Mouse (Mus musculus) heart, embryonic 13.5 days (tissue): ENCODE data around the gene Apod. TPM values are rescaled to one million over a fixed set of nuclear protein-coding genes. Genes with fewer than 3 reads are reported as not detected.
"Not testable (repeated sequence)": the region's sequence is repeated elsewhere in the genome, so short reads cannot be mapped to it uniquely, and the experiment has no call there.

Source experiments
- ATAC-seq: fragments of 200-750 bp; cut with Nextera tagmentation; 2 replicates; pipeline ENCODE4 v1.8.0; 2017; ENCODE audit warnings: moderate TSS enrichment; ENCODE audit not compliant: insufficient number of reproducible peaks, low FRiP score, low TSS enrichment; ENCODE audit errors: extremely low read depth
- H3K27ac ChIP-seq: fragments of 300-500 bp; sonication (generic); replicated peaks from 2 replicates; pipeline ENCODE4 v1.5.1; 2015; ENCODE audit warnings: moderate library complexity, mild to moderate bottlenecking, inconsistent platforms
- H3K27me3 ChIP-seq: fragments of 300-500 bp; sonication (generic); replicated peaks from 2 replicates; pipeline ENCODE4 v1.6.1; 2015; ENCODE audit warnings: mild to moderate bottlenecking, inconsistent platforms
- H3K36me3 ChIP-seq: fragments of 300-500 bp; sonication (generic); 2 replicates; pipeline ENCODE4 v1.6.1; 2015; ENCODE audit warnings: mild to moderate bottlenecking, inconsistent platforms
- H3K4me1 ChIP-seq: fragments of 300-500 bp; sonication (generic); 2 replicates; pipeline ENCODE4 v1.6.1; 2015; ENCODE audit warnings: inconsistent platforms
- H3K4me2 ChIP-seq: fragments of 300-500 bp; sonication (generic); 2 replicates; pipeline ENCODE4 v1.6.1; 2015; ENCODE audit warnings: inconsistent platforms, mild to moderate bottlenecking, moderate library complexity
- H3K4me3 ChIP-seq: fragments of 300-500 bp; sonication (generic); 2 replicates; pipeline ENCODE4 v1.5.1; 2015; ENCODE audit warnings: moderate library complexity, mild to moderate bottlenecking, inconsistent platforms
- H3K9ac ChIP-seq: fragments of 300-500 bp; sonication (generic); 2 replicates; pipeline ENCODE4 v1.6.1; 2015; ENCODE audit warnings: inconsistent platforms, mild to moderate bottlenecking, moderate library complexity
- H3K9me3 ChIP-seq: fragments of 300-500 bp; sonication (generic); 2 replicates; pipeline ENCODE4 v1.6.1; 2016; ENCODE audit warnings: inconsistent platforms
- WGBS: fragments of 180-500 bp; shearing (Covaris S2); methylation state at CpG from one replicate; pipeline ENCODE4 v1.1.7; 2015; ENCODE audit warnings: mixed read lengths; 5-methylcytosine and 5-hydroxymethylcytosine counted together
- polyA plus RNA-seq: library from polyadenylated mRNA; unstranded; fragments of >200 nt; fragmentation: Nextera tagmentation; extraction: Ambion mirVana; gene quantifications from 2 replicates; pipeline ENCODE4 v1.2.1, GENCODE M21; 2015

Gene Apod
- polyA plus RNA-seq, 1 experiment from 2014 or later = 0.23 TPM

DNA sequence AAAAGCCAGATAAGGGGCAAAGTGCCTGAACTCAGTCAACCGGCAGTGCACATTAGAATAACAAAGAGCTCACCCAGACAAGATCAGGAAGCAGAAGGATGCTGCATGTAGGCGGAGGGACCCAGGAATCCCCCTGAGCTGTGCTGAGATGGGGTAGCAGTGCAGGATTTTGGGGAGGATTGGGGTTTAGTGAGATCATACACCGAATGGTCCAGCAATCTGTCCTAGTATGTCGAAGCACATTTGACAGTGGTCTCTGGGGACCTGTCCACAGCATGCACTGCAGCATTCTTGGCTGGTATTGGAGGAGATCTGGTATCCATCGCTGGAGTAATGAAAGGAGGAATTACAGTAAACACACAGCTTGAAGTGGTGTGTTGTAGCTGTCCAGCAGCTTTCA lies 27.9 kb upstream of the Apod start:
- Histone ChIP-seq H3K4me2 (no peak overlapping the region), H3K27ac (no peak overlapping the region), H3K4me1 (peaks cover 18% of the 10 kb centered on the region), H3K4me3 (no peak overlapping the region), H3K27me3 (no peaks in the 10 kb centered on the region; the same call in 1 of the 2 replicates), H3K36me3 (no peaks in the 10 kb centered on the region), H3K9ac (no peak overlapping the region), H3K9me3 (no peaks in the 10 kb centered on the region)
- WGBS = 25% methylated on average over 5 of the region's 5 CpGs
- ATAC-seq = no peak

DNA sequence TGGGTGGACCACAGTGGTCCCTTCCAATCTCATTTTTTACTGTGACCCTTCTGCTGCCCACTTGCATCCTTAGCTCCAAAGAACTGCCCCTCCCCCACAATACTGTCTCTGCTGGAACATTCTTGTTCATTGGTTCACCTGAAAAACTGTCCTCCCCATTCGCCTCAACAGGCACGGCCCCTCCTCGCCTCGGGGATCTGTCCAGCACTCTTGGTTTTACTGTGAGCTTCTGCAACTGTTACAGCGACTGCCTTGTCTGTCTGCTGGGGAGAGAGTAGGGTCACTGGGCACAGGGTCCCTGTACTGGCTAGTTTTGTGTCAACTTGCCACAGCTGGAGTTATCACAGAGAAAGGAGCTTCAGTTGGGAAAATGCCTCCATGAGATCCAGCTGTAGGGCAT lies 24.7 kb upstream of the Apod start:
- no peak overlapping the region for H3K9ac ChIP-seq
- peaks cover 18% of the 10 kb centered on the region for H3K4me1 ChIP-seq
- 22% methylated on average over 5 of the region's 5 CpGs for WGBS
- H3K27ac ChIP-seq = no peak overlapping the region
- peaks cover 4% of the 10 kb centered on the region; the same call in 1 of the 2 replicates for H3K27me3 ChIP-seq
- H3K4me3 ChIP-seq = no peak overlapping the region
- ATAC-seq = no peak
- no peaks in the 10 kb centered on the region for H3K9me3 ChIP-seq
- no peak overlapping the region for H3K4me2 ChIP-seq
- H3K36me3 ChIP-seq = no peaks in the 10 kb centered on the region

DNA sequence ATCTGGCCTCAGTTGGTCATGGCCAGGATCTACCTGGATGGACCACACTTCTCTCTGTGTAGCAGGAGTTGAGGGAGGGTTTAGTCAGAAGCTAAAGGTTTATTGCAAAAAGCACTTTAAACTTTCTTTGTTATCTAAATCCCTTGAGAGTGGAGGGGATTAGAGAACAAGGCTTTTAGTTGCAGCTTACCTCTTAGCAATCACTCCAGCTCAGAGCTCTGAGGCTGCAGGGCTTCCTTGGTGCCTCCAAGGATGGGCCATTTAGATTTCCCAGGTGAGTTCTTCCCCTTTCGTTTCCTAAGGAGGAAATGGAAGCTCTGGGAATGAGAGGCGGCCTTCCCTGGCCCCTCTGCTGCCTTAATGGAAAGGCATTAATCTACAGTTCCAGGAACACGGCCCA lies 23.3 kb upstream of the Apod start:
- no peaks in the 10 kb centered on the region for H3K9me3 ChIP-seq
- H3K27ac ChIP-seq = no peak overlapping the region
- ATAC-seq = no peak
- H3K27me3 ChIP-seq = peaks cover 4% of the 10 kb centered on the region; the same call in 1 of the 2 replicates
- no peak overlapping the region for H3K4me2 ChIP-seq
- 18% methylated on average over 3 of the region's 3 CpGs for WGBS
- H3K36me3 ChIP-seq = no peaks in the 10 kb centered on the region
- no peak overlapping the region for H3K4me3 ChIP-seq
- peaks cover 16% of the 10 kb centered on the region for H3K4me1 ChIP-seq
- no peak overlapping the region for H3K9ac ChIP-seq

DNA sequence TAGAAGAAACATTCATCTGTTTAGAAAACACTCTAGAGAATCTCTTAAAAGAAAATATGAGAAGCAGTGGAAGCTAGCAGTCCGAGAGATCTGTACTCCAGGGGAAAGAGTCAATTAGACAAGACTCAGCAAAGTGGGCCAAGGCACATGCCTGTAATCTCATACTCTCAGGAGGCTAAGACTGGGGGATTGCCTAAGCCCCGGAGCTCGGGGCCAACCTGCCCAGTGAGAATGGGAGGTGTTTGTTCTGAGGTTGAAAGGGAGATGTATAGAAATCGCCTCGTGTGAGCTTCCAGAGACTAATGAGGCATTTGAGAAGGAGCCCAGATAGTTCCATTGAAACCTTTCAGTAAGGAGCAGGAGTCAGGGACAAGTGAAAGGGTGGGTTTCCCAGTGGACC lies 20.2 kb upstream of the Apod start:
- Histone ChIP-seq H3K36me3 (no peaks in the 10 kb centered on the region), H3K27ac (no peak overlapping the region), H3K9ac (no peak overlapping the region), H3K4me3 (no peak overlapping the region), H3K9me3 (no peaks in the 10 kb centered on the region), H3K27me3 (0 out of 2 replicates have a peak, but pooled peaks cover 4% of the 10 kb centered on the region), H3K4me1 (peaks cover 8% of the 10 kb centered on the region), H3K4me2 (no peak overlapping the region)
- 41% methylated on average over 5 of the region's 5 CpGs for WGBS
- no peak for ATAC-seq

DNA sequence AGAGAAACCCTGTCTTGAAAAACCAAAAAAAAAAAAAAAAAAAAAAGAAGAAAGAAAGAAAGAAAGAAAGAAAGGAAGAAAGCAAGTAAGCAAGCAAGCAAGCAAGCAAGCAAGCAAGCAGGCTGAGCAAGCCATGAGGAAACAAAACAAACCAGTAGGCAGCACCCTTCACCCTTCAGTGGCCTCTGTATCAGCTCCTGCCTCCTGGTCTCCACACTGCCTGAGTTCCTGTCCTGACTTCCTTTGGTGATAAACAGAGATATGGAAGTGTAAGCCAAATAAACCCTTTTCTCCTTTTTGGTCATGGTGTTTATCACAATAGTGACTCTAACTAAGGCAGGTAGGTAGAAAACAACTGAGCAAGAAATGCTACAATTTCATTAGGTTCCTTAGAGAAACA lies 18.0 kb upstream of the Apod start:
- Histone ChIP-seq H3K36me3 (no peaks in the 10 kb centered on the region), H3K27me3 (0 out of 2 replicates have a peak, but pooled peaks cover 4% of the 10 kb centered on the region)
- no peak for ATAC-seq

DNA sequence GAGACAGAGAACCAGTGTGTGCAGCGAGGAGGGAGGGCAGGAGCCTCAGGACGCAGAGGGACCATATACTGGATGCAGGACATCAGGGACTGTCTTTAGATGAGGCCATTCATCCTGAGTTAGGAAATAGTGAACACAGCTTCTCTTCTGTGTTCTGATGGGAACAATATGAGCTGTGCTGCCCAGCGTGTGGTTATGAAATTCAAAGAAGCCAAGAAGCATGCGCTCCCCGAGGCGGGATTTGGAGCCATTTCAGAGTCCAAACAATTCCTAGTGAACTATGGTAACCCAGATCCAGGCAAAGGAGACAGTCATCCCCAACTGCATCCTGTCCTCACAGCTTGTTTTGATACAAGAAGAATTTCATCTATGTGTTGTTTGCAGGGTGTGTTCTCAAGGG lies 16.4 kb upstream of the Apod start:
- not testable (repeated sequence) for H3K4me2 ChIP-seq, H3K4me3 ChIP-seq, H3K4me1 ChIP-seq, H3K9me3 ChIP-seq, H3K27ac ChIP-seq, H3K27me3 ChIP-seq, H3K36me3 ChIP-seq, H3K9ac ChIP-seq, ATAC-seq
- 83% methylated on average over 6 of the region's 6 CpGs for WGBS

More for the DNA sequence above, 18.0 kb upstream of the Apod start:
- H3K4me3 ChIP-seq = no peak overlapping the region
- H3K9ac ChIP-seq = no peak overlapping the region
- no peaks in the 10 kb centered on the region for H3K9me3 ChIP-seq
- H3K4me2 ChIP-seq = no peak overlapping the region
- no peaks in the 10 kb centered on the region for H3K4me1 ChIP-seq
- no peak overlapping the region for H3K27ac ChIP-seq

DNA sequence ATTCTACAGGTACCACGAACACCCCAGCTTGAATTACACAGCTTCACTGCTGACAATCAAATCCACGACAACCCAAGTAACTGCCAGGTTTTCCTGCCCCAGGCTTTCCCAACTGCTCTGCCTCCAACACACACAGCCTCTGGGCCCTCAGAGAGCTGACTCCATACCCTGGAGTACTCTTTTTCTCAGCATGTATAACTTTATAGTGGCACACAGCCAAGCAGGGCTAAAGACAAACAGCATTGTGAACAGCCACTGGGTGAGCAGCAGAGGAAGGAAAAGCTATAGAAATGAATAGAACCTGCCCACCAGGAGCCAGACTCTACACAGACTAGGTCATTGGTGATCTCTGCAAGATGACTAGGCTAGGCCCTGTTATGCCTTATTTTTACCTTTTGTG lies 15.1 kb upstream of the Apod start:
- Histone ChIP-seq H3K27ac (no peak overlapping the region), H3K4me1 (0 out of 2 replicates have a peak, but pooled peaks cover 11% of the 10 kb centered on the region), H3K4me2 (no peak overlapping the region), H3K27me3 (no peaks in the 10 kb centered on the region), H3K9ac (no peak overlapping the region), H3K4me3 (no peak overlapping the region), H3K36me3 (no peaks in the 10 kb centered on the region), H3K9me3 (no peaks in the 10 kb centered on the region)
- no peak for ATAC-seq
- 50% methylated on average over 2 of the region's 2 CpGs for WGBS

DNA sequence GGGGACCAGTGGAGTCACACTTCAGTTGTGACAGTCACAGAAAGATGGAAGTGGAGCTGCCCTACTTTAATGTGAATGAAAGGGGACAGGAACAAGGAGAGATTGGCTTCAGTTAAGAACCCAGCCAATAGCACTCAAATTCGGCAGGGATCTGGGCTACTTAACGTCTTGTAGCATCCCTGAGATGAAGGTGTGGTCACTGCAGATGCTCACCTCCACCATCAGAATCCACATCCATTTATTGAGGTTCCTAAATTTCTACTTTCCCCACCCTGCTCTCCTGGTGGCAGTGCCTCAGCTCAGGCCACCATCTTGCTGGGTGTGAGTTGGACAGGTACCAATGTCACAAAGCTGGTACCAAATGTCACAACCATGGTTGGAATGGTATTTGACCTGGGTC lies 13.3 kb upstream of the Apod start:
- no peak for ATAC-seq
- no peaks in the 10 kb centered on the region for H3K27me3 ChIP-seq
- H3K27ac ChIP-seq = no peak overlapping the region
- H3K9me3 ChIP-seq = no peaks in the 10 kb centered on the region
- no peak overlapping the region for H3K4me3 ChIP-seq
- 0 out of 2 replicates have a peak, but pooled peaks cover 11% of the 10 kb centered on the region for H3K4me1 ChIP-seq
- WGBS = 80% methylated on average over 2 of the region's 2 CpGs
- no peaks in the 10 kb centered on the region for H3K36me3 ChIP-seq
- H3K4me2 ChIP-seq = no peak overlapping the region
- no peak overlapping the region for H3K9ac ChIP-seq

DNA sequence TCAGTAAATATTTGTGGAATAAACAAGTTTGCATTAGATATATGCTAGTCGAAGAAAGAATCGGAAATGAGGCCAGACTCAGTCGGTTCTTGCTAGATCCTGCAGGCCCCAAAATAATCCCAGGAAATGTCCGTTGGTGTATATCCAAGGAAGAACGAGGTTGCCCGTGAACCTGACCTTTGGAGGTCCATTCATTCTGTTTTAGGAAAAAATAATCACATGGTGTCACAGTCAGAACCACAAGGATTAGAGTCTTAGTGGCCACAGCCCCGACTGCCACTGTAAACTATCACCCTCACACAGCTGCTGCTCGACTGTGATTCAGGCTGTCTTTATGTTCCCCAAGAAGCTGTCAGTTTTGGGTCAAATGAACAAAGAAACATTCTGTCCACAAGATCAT lies 12.8 kb upstream of the Apod start:
- peak overlapping the region; percentile 30; the same call in 1 of the 2 replicates for H3K27ac ChIP-seq
- H3K27me3 ChIP-seq = no peaks in the 10 kb centered on the region
- no peak for ATAC-seq
- H3K4me1 ChIP-seq = 0 out of 2 replicates have a peak, but pooled peaks cover 11% of the 10 kb centered on the region
- H3K9ac ChIP-seq = no peak overlapping the region
- WGBS = 65% methylated on average over 8 of the region's 8 CpGs
- no peak overlapping the region for H3K4me3 ChIP-seq
- H3K9me3 ChIP-seq = no peaks in the 10 kb centered on the region
- no peak overlapping the region for H3K4me2 ChIP-seq
- H3K36me3 ChIP-seq = no peaks in the 10 kb centered on the region

DNA sequence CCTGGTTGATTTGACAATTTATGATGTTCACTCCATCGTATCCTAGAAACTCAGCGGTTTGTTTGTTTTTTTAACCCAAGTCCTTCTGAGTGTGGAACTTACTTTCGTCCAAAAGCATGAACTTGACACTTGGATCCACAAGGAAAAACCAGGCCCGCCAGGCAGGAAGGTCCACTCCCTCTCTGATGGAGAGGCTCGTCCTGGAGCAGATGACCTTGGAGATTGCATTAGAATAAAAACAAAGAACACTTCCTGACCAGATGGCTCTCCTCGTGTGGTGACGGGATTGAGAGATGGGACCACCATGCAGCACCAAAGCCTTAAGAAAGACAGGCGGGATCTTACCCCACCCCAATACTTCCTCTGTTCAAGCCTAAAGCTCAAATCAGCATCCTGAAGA lies 12.1 kb upstream of the Apod start:
- Histone ChIP-seq H3K36me3 (no peaks in the 10 kb centered on the region), H3K4me1 (0 out of 2 replicates have a peak, but pooled peaks cover 11% of the 10 kb centered on the region), H3K4me2 (no peak overlapping the region), H3K9me3 (no peaks in the 10 kb centered on the region), H3K27me3 (no peaks in the 10 kb centered on the region), H3K4me3 (no peak overlapping the region), H3K27ac (peak overlapping the region; percentile 30), H3K9ac (no peak overlapping the region)
- WGBS = 52% methylated on average over 8 of the region's 8 CpGs
- no peak for ATAC-seq

DNA sequence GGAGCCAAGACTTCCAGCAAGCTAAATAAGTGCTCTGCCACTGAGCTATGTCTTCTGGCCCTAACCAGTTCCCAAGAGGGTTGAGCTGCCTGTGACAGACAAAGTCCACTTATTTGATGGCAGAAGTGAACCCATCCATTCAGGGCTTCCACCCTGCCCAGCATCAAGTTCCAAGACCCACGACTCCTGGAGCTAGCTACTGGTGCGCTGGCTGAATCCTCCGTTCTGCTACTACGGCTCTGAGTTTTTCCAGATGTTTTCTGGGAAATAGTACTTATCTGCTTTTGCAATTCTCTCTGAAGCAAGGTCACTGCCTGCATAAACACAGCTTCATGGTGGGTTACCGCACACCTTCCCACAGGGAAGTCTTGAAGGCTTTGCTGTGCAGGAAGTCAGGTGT lies 11.4 kb upstream of the Apod start:
- H3K36me3 ChIP-seq = no peaks in the 10 kb centered on the region
- H3K9ac ChIP-seq = no peak overlapping the region
- H3K27me3 ChIP-seq = no peaks in the 10 kb centered on the region
- 0 out of 2 replicates have a peak, but pooled peaks cover 11% of the 10 kb centered on the region for H3K4me1 ChIP-seq
- no peak overlapping the region for H3K4me3 ChIP-seq
- 0 out of 2 replicates have a peak overlapping the region, but pooled peaks have one; percentile 5 for H3K27ac ChIP-seq
- H3K4me2 ChIP-seq = no peak overlapping the region
- H3K9me3 ChIP-seq = no peaks in the 10 kb centered on the region
- WGBS = 62% methylated on average over 5 of the region's 5 CpGs
- no peak for ATAC-seq

DNA sequence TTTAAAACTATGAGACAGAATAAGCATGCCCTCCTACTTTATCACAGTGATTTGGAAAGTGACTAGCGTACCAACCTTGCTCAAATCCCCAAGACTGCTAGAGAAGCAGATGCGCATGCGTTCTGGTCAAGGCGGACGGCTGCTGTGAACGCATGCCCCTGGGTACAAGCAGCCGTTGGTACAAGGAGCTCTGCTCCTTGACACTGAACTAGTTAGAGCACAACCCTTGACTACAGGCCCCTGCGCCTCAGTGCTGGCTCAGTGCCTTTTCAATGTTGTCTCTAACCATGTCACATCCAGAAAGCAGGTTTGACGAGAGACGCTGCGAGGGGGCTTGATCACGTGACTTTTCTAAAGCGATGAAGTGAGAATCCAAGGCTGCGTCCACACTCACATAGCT lies 10.5 kb upstream of the Apod start:
- Histone ChIP-seq H3K4me3 (no peak overlapping the region), H3K36me3 (no peaks in the 10 kb centered on the region), H3K9ac (no peak overlapping the region), H3K4me1 (0 out of 2 replicates have a peak, but pooled peaks cover 11% of the 10 kb centered on the region), H3K9me3 (no peaks in the 10 kb centered on the region), H3K27ac (no peak overlapping the region), H3K27me3 (no peaks in the 10 kb centered on the region), H3K4me2 (no peak overlapping the region)
- WGBS = 89% methylated on average over 14 of the region's 14 CpGs
- ATAC-seq = no peak
